Mouse (Mus musculus): Measurements from ENCODE around the gene Rbm48. TPM values are rescaled to one million over a fixed set of nuclear protein-coding genes. Genes with fewer than 3 reads are reported as not detected.
A peak's percentile ranks its signal among the peaks of the same experiment; 100 is the strongest.

The Rbm48 gene
- polyA plus RNA-seq, 1 experiment: 2.8 TPM

DNA sequence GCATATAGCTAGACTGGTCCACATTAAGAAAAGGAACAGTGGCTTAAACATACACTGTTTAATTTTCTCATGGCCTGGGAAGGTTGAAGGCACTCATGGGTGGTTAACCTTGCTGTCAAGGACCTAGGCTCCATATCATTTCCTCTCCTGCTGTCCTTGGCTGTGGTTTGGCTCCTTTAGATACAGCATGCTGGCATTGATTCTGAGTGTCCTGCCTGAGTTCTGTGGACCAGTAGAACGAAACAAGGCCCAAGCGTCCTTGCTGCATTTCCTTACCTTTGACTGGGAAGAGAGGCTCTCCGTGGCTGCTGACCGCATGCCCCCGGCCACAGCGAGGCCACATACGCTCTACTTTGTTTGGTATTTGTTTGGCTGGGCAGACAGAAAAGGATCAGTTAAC, 12.9 kb upstream of the Rbm48 start:
- Histone ChIP-seq H3K27me3 (replicated peaks) (no peaks in the 10 kb centered on the region), H3K9me3 (no peaks in the 10 kb centered on the region), H3K4me3 (replicated peaks) (no peak overlapping the region), H3K36me3 (replicated peaks; ENCODE audit: low read length) (peaks cover 75% of the 10 kb centered on the region), H3K4me1 (peaks cover 6% of the 10 kb centered on the region)
- TF ChIP-seq FLI1 (IDR thresholded peaks at IDR 0.05; ENCODE audit: low read length) (no peak), GATA1 (IDR thresholded peaks at IDR 0.05; ENCODE audit: borderline replicate concordance, low read length) (no peak)

DNA sequence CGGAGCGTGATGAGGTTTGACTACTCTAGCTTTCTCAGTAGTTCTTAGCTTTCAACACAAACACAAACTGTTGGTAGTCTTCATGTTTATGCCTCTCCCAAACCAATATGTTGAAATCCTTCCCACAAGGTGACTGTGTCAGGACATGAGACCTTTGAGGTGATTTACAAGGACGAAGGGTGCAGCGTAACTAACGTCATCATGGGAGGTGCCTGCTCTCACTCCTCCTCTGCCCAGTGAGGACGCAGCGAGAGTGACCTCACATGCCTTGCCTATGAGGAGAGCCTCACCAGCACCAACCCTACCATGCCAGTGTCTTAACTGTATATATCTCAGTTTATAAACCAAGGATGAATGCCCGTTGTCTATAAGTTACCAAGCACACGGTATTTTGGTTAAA, 10.7 kb upstream of the Rbm48 start:
- H3K36me3 ChIP-seq (replicated peaks; ENCODE audit: low read length): peaks cover 76% of the 10 kb centered on the region
- no peak for TF ChIP-seq GATA1 (IDR thresholded peaks at IDR 0.05; ENCODE audit: borderline replicate concordance, low read length)
- TF ChIP-seq FLI1 (IDR thresholded peaks at IDR 0.05; ENCODE audit: low read length): no peak

DNA sequence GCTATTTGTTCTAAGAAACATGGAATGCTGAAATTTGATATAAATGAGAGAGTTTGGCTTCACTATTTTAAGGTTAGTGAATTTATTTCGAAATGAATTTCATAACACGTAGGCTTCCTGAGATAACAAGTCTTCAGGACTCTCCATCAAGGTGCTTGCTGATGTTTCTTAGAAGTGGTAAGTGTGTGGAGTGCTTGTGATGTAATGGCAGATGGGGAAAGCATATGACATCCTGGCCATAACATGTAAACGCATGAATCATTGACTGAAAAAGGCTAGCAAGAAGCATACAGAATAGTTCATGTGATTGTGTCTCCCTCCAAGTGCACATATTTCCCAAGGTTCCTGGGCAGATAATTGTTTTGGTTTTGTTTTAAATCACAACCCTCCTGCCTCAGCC, 4.4 kb upstream of the Rbm48 start:
- no peaks in the 10 kb centered on the region for H3K27me3 ChIP-seq (replicated peaks)
- TF ChIP-seq GATA1 (IDR thresholded peaks at IDR 0.05; ENCODE audit: borderline replicate concordance, low read length): no peak
- no peak for TF ChIP-seq FLI1 (IDR thresholded peaks at IDR 0.05; ENCODE audit: low read length)
- H3K4me1 ChIP-seq: peaks cover 44% of the 10 kb centered on the region
- no peaks in the 10 kb centered on the region for H3K9me3 ChIP-seq
- H3K4me3 ChIP-seq (replicated peaks): no peak overlapping the region
- peaks cover 41% of the 10 kb centered on the region for H3K36me3 ChIP-seq (replicated peaks; ENCODE audit: low read length)

More for the DNA sequence above, 10.7 kb upstream of the Rbm48 start:
- Histone ChIP-seq H3K9me3 (no peaks in the 10 kb centered on the region), H3K4me1 (peaks cover 13% of the 10 kb centered on the region), H3K27me3 (replicated peaks) (no peaks in the 10 kb centered on the region), H3K4me3 (replicated peaks) (no peak overlapping the region)

DNA sequence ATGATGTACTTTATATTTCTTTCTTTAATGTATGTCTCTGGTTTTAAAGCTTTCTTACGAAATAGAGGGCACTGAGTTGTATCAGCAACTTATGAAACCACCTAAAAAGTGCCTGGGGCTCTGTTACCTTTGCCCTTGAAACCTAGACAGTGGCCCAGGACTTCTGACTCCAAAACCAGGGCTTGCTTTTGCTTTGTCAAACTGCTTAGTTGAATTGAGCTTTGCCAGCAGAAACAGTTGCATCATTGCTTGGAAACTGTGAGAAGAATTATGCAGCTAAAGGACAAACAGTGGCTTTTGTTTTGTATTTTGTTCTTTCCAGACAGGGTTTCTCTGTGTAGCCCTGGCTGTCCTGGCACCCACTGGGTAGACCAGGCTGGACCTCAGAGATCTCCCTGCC, 3.9 kb upstream of the Rbm48 start:
- TF ChIP-seq FLI1 (IDR thresholded peaks at IDR 0.05; ENCODE audit: low read length) (no peak), GATA1 (IDR thresholded peaks at IDR 0.05; ENCODE audit: borderline replicate concordance, low read length) (no peak)
- no peaks in the 10 kb centered on the region for H3K27me3 ChIP-seq (replicated peaks)
- no peak overlapping the region for H3K4me3 ChIP-seq (replicated peaks)
- H3K36me3 ChIP-seq (replicated peaks; ENCODE audit: low read length): peaks cover 36% of the 10 kb centered on the region
- no peaks in the 10 kb centered on the region for H3K9me3 ChIP-seq
- peaks cover 47% of the 10 kb centered on the region for H3K4me1 ChIP-seq

DNA sequence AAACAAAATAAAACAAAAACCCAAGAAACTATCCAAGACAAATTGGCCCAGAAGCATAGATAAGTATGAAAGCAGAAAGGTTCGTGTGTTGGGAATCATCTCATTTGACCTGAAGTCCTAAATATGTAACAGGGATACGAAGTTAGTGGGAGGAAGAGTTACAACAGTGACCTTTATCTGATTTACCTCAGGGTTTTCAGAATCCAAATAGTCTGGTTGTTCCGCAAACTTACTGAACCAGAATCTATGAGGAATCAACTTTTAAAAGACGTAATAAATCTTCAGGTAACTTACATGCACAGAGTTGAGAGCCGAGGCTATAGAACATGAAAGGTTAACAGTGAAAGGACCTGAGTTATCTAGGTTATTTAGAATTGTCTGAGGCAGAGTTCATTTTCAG, 2.4 kb upstream of the Rbm48 start:
- Histone ChIP-seq H3K9me3 (no peaks in the 10 kb centered on the region), H3K27me3 (replicated peaks) (no peaks in the 10 kb centered on the region), H3K36me3 (replicated peaks; ENCODE audit: low read length) (peaks cover 23% of the 10 kb centered on the region), H3K4me3 (replicated peaks) (no peak overlapping the region), H3K4me1 (peaks cover 55% of the 10 kb centered on the region)
- TF ChIP-seq FLI1 (IDR thresholded peaks at IDR 0.05; ENCODE audit: low read length) (no peak), GATA1 (IDR thresholded peaks at IDR 0.05; ENCODE audit: borderline replicate concordance, low read length) (no peak)

DNA sequence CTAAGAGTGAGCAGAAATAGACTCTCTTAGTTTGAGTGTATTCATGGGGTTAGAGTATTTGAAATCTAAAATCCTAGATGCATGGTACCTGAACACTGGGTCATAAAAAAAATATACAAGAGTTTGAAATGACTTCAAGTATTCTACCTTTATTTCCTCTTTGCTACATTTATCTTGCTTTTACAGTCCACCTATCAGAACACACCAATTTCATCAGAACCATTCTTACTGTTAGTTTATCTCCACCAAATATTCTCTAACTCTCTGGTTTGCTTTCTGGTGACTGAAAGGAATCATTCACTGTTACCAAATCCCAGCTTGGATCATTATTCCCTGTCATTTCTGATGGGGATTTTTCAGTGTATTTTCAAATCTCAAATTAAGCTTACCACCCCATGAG, 786 bp upstream of the Rbm48 start:
- Histone ChIP-seq H3K4me1 (peaks cover 54% of the 10 kb centered on the region), H3K36me3 (replicated peaks; ENCODE audit: low read length) (peaks cover 31% of the 10 kb centered on the region), H3K9me3 (no peaks in the 10 kb centered on the region), H3K4me3 (replicated peaks) (peak overlapping the region; percentile 100), H3K27me3 (replicated peaks) (no peaks in the 10 kb centered on the region)
- TF ChIP-seq FLI1 (IDR thresholded peaks at IDR 0.05; ENCODE audit: low read length) (no peak), GATA1 (IDR thresholded peaks at IDR 0.05; ENCODE audit: borderline replicate concordance, low read length) (no peak)

DNA sequence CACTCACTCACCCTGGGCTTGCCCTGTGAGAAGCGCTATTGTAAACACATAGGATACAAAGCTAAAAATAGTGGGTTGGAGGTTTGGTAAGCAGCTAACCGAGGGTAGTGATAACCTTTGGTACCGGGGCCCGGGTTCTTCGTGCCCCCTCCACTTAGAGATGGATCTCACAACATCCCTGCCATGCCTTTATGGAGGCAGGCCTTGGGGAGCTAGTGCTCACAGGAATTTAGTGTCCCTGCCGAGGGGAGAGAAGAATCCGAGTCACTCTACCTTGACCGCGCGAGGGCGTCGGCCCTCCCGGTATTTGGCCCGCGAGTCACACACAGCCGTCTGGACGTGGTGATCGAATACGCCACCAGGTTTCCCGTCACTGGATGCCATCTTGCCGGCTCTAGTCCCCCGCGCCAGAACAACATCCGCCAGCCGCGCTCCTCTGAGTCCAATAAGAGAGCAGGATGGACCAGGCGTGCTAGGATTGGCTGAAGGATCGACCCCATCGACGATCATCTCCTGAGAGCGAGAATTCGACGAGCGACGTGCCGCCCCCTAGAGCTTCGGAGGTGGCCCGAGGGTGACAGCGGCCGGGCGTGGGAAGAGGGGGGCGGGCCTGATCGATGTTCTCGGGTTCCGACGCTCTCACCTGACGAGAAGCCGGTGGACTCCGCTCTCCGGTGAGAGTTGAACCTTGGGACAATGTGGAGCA, 539 bp downstream of the Rbm48 start, which contains the start of gene Pex1:
Gene Pex1, plus strand, starts transcription at position 374 of the 706 bp plus-strand sequence.
- TF ChIP-seq GATA1 (IDR thresholded peaks at IDR 0.05; ENCODE audit: borderline replicate concordance, low read length): no peak
- no peak for TF ChIP-seq FLI1 (IDR thresholded peaks at IDR 0.05; ENCODE audit: low read length)
- H3K4me3 ChIP-seq (replicated peaks): peak within 1 kb of the TSS; percentile 100
- peaks cover 39% of the 10 kb centered on the region for H3K36me3 ChIP-seq (replicated peaks; ENCODE audit: low read length)
- no peaks in the 10 kb centered on the region for H3K9me3 ChIP-seq
- no peaks in the 10 kb centered on the region for H3K27me3 ChIP-seq (replicated peaks)
- peaks cover 53% of the 10 kb centered on the region for H3K4me1 ChIP-seq

DNA sequence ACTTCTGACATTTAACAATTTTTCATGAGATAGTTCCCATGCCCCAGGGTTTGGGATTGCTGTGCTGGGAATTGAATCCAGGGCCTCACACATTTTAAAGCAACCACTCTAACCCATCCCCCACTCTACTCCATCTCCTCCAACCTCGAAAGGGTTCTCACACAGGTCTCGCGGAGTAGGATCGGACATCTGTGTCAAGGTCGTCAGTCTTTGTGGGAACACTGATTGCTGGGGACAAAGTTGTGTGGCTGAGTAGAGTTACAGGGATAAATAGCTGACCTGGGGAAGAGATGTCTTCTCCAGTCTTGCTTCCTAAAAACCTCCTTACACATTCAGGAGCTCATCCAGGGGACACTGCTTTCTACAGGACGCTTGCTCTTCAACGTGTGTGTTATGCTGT, 17.3 kb downstream of the Rbm48 start:
- Histone ChIP-seq H3K4me3 (replicated peaks) (no peak overlapping the region), H3K36me3 (replicated peaks; ENCODE audit: low read length) (peaks cover 100% of the 10 kb centered on the region), H3K4me1 (peaks cover 6% of the 10 kb centered on the region; the same call in 1 of the 2 replicates), H3K27me3 (replicated peaks) (no peaks in the 10 kb centered on the region), H3K9me3 (peaks cover 8% of the 10 kb centered on the region)
- no peak for TF ChIP-seq FLI1 (IDR thresholded peaks at IDR 0.05; ENCODE audit: low read length)
- no peak for TF ChIP-seq GATA1 (IDR thresholded peaks at IDR 0.05; ENCODE audit: borderline replicate concordance, low read length)

DNA sequence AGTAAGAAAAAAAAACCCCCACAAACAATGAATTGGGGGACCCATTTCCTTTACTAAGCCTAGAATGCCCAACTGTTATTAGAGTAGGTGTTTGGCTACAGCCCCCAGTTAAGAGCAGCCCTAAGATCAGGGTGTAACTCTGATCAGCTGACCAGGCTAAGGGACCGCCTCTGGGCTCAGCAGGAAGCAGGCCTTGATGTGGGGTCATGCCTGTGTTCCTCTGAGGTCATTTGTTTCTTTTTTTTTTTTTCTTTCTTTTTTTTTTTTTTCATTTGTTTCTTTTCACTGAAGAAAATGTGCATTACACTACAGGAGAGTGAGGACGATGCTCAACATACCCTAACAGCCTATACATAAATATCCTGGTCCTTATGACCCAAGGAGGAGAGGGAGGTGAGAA, 18.4 kb downstream of the Rbm48 start:
- Histone ChIP-seq H3K9me3 (peaks cover 14% of the 10 kb centered on the region), H3K27me3 (replicated peaks) (no peaks in the 10 kb centered on the region), H3K4me3 (replicated peaks) (no peak overlapping the region), H3K36me3 (replicated peaks; ENCODE audit: low read length) (peaks cover 100% of the 10 kb centered on the region), H3K4me1 (no peaks in the 10 kb centered on the region)
- TF ChIP-seq GATA1 (IDR thresholded peaks at IDR 0.05; ENCODE audit: borderline replicate concordance, low read length) (no peak), FLI1 (IDR thresholded peaks at IDR 0.05; ENCODE audit: low read length) (no peak)

DNA sequence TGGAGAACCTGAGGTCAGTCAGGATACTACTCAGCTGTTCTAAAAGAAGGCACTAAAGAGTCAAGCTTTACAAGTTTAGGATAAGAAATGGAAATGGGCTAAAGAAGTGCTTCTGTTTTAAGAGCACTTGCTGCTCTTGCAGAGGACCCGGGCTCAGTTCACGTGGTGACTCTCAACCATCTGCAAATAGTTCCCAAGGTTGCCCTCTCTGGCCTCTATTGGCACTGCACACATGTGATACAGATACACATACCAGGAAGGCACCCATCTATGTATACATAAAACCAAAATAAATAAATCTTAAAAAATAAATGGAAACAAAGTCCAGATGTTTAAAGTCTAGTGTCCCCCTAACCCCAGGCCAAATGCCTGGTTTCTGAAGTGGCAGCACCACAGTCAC, 21.6 kb downstream of the Rbm48 start:
- TF ChIP-seq GATA1 (IDR thresholded peaks at IDR 0.05; ENCODE audit: borderline replicate concordance, low read length) (no peak), FLI1 (IDR thresholded peaks at IDR 0.05; ENCODE audit: low read length) (no peak)

More for the DNA sequence above, 21.6 kb downstream of the Rbm48 start:
- no peaks in the 10 kb centered on the region for H3K27me3 ChIP-seq (replicated peaks)
- no peak overlapping the region for H3K4me3 ChIP-seq (replicated peaks)
- H3K36me3 ChIP-seq (replicated peaks; ENCODE audit: low read length): peaks cover 100% of the 10 kb centered on the region
- H3K4me1 ChIP-seq: no peaks in the 10 kb centered on the region
- H3K9me3 ChIP-seq: peaks cover 14% of the 10 kb centered on the region
